Mouse (Mus musculus): ENCODE data around the gene Agtr1a.

GRCm38 (mm10) chr13:30427008-30427407 lies 90.8 kb downstream of the Agtr1a start:
- TF ChIP-seq CTCF (IDR thresholded peaks at IDR 0.05; ENCODE audit: low read depth, low read length): no peak
- TF ChIP-seq GATA1 (IDR thresholded peaks at IDR 0.05; ENCODE audit: borderline replicate concordance, low read length): no peak
- no peak for TF ChIP-seq TAL1 (conservative IDR thresholded peaks at IDR 0.05; ENCODE audit: low read depth, low read length)
- TF ChIP-seq POLR2AphosphoS5 (IDR thresholded peaks at IDR 0.05; ENCODE audit: insufficient replicate concordance, low read depth, low read length): no peak

Data from G1E (cell line).